8 mouse cellular contexts compared by ENCODE assay signal in the genomic region with DNA sequence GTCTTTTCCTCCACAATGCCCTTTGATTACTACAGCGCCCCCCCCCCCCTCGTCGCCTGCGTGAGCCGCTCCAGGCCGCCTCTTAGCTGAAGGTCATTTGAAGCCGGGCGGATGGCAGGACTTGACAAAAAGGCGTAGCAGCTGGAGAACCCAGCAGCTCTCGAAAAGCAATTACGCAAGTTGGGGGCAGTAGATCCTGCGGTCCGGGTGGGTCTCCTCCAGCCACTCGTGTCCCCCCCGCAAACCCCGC. TPM values are rescaled to one million over a fixed set of nuclear protein-coding genes. Genes with fewer than 3 reads are reported as not detected.
DNase-seq lines count a peak whose midpoint lies in the region; ATAC-seq lines count a peak whose summit lies in the region.

No protein-coding gene starts in this region.

- peaks cover 7% of the 10 kb centered on the region; the same call in 1 of the 2 replicates for H3K4me1 ChIP-seq in lung, embryonic 16.5 days (replicated peaks; ENCODE audit: control insufficient read depth, insufficient read depth, low read length)
- peaks cover 19% of the 10 kb centered on the region for H3K4me1 ChIP-seq in forebrain, embryonic 10.5 days
- H3K4me1 ChIP-seq in limb, embryonic 11.5 days (ENCODE audit: control insufficient read depth, insufficient read depth, low read length): peaks cover 4% of the 10 kb centered on the region; the same call in 1 of the 2 replicates

- H3K27ac ChIP-seq in lung, embryonic 16.5 days (ENCODE audit: low read length): peak overlapping the region; percentile 96
- H3K27ac ChIP-seq in forebrain, embryonic 10.5 days: peak overlapping the region; percentile 94
- peak overlapping the region; percentile 57 for H3K27ac ChIP-seq in limb, embryonic 11.5 days (replicated peaks; ENCODE audit: low read depth, low read length)

- ATAC-seq in lung, embryonic 16.5 days (ENCODE audit: low read depth): no peak; the same call in 1 of the 2 replicates
- ATAC-seq in limb, embryonic 11.5 days (ENCODE audit: insufficient number of reproducible peaks, low FRiP score, low TSS enrichment, low read depth): no peak
- ATAC-seq in neutrophil, adult 5-6 weeks (ENCODE audit: extremely low read depth, insufficient number of reproducible peaks, low FRiP score, poor library complexity, severe bottlenecking): peak; percentile 2; the same call in 1 of the 2 replicates

- no peak for DNase-seq in lung, postnatal 36 days
- DNase-seq in forebrain, embryonic 10.5 days (ENCODE audit: extremely low spot score, low spot score): no peak
- DNase-seq in limb, embryonic 11.5 days (ENCODE audit: low spot score): no peak
- no peak for DNase-seq in right cerebral cortex, postnatal 36 days (ENCODE audit: low spot score in 2 of 2)
- no peak for DNase-seq in thymus, postnatal 10 days (ENCODE audit: low spot score in 2 of 2)
- DNase-seq in urinary bladder, adult 18-20 months (ENCODE audit: low spot score in 2 of 2): no peak

- peak overlapping the region; percentile 87 for H3K9ac ChIP-seq in lung, embryonic 16.5 days (ENCODE audit: low read length)
- H3K9ac ChIP-seq in limb, embryonic 11.5 days (ENCODE audit: low read length): peak overlapping the region; percentile 75

- no peaks in the 10 kb centered on the region for H3K27me3 ChIP-seq in lung, embryonic 16.5 days (ENCODE audit: control insufficient read depth, insufficient read depth, low read depth, low read length)
- no peaks in the 10 kb centered on the region for H3K27me3 ChIP-seq in forebrain, embryonic 10.5 days (ENCODE audit: poor library complexity, severe bottlenecking)
- no peaks in the 10 kb centered on the region for H3K27me3 ChIP-seq in limb, embryonic 11.5 days (ENCODE audit: control insufficient read depth, insufficient read depth, low read length)

- no peaks in the 10 kb centered on the region for H3K9me3 ChIP-seq in lung, embryonic 16.5 days (ENCODE audit: control insufficient read depth, low read length)
- no peaks in the 10 kb centered on the region for H3K9me3 ChIP-seq in forebrain, embryonic 10.5 days
- H3K9me3 ChIP-seq in limb, embryonic 11.5 days (ENCODE audit: control insufficient read depth, low read length): no peaks in the 10 kb centered on the region

- under 1% methylated on average over 15 of the region's 16 CpGs for WGBS in lung, embryonic 16.5 days
- under 1% methylated on average over 16 of the region's 16 CpGs for WGBS in forebrain, embryonic 10.5 days
- WGBS in limb, embryonic 11.5 days: under 1% methylated on average over 16 of the region's 16 CpGs

- peak overlapping the region; percentile 72 for H3K4me2 ChIP-seq in lung, embryonic 16.5 days (ENCODE audit: low read depth, low read length)
- peak overlapping the region; percentile 56 for H3K4me2 ChIP-seq in limb, embryonic 11.5 days (ENCODE audit: low read depth, severe bottlenecking)

- H3K4me3 ChIP-seq in lung, embryonic 16.5 days (ENCODE audit: low read length): peak overlapping the region; percentile 90
- H3K4me3 ChIP-seq in forebrain, embryonic 10.5 days: peak overlapping the region; percentile 97
- peak overlapping the region; percentile 86 for H3K4me3 ChIP-seq in limb, embryonic 11.5 days (ENCODE audit: low read depth, low read length)

- peaks cover 4% of the 10 kb centered on the region; the same call in 1 of the 2 replicates for H3K36me3 ChIP-seq in lung, embryonic 16.5 days (ENCODE audit: control insufficient read depth, insufficient read depth, low read length)
- H3K36me3 ChIP-seq in forebrain, embryonic 10.5 days (replicated peaks): peaks cover 35% of the 10 kb centered on the region
- peaks cover under 1% of the 10 kb centered on the region; the same call in 1 of the 2 replicates for H3K36me3 ChIP-seq in limb, embryonic 11.5 days (ENCODE audit: control insufficient read depth, insufficient read depth, low read length)

RNA-seq across cellular contexts. Expression of a gene that starts 0.2 kb away (rescaled TPM):
- polyA plus RNA-seq in lung, embryonic 16.5 days (2015; fragmentation: Nextera tagmentation; extraction: Ambion mirVana): 86.8 and 91.7 TPM in 2 replicates
- polyA plus RNA-seq in forebrain, embryonic 10.5 days (2016; fragmentation: Nextera tagmentation; extraction: Ambion mirVana): 102 and 104 TPM in 2 replicates
- 99.6 and 111 TPM in 2 replicates for polyA plus RNA-seq in limb, embryonic 11.5 days (2014; fragmentation: Nextera tagmentation; extraction: Ambion mirVana)
- total RNA-seq in neutrophil, adult 5-6 weeks (2017): 84.3 and 110 TPM in 2 replicates

RNA-seq across cellular contexts. Expression of a gene that starts 22.3 kb away (rescaled TPM):
- 129 and 130 TPM in 2 replicates for polyA plus RNA-seq in lung, embryonic 16.5 days (2015; fragmentation: Nextera tagmentation; extraction: Ambion mirVana)
- polyA plus RNA-seq in forebrain, embryonic 10.5 days (2016; fragmentation: Nextera tagmentation; extraction: Ambion mirVana): 88.3 and 89.5 TPM in 2 replicates
- polyA plus RNA-seq in limb, embryonic 11.5 days (2014; fragmentation: Nextera tagmentation; extraction: Ambion mirVana): 110 and 115 TPM in 2 replicates
- total RNA-seq in neutrophil, adult 5-6 weeks (2017): 111 and 126 TPM in 2 replicates

RNA-seq across cellular contexts. Expression of a gene that starts 22.4 kb away (rescaled TPM):
- 186 and 187 TPM in 2 replicates for polyA plus RNA-seq in lung, embryonic 16.5 days (2015; fragmentation: Nextera tagmentation; extraction: Ambion mirVana)
- polyA plus RNA-seq in forebrain, embryonic 10.5 days (2016; fragmentation: Nextera tagmentation; extraction: Ambion mirVana): 185 and 188 TPM in 2 replicates
- polyA plus RNA-seq in limb, embryonic 11.5 days (2014; fragmentation: Nextera tagmentation; extraction: Ambion mirVana): 254 and 256 TPM in 2 replicates
- total RNA-seq in neutrophil, adult 5-6 weeks (2017): 134 and 143 TPM in 2 replicates

RNA-seq across cellular contexts. Expression of a gene that starts 50.7 kb away (rescaled TPM):
- polyA plus RNA-seq in lung, embryonic 16.5 days (2015; fragmentation: Nextera tagmentation; extraction: Ambion mirVana): 0.77 and 0.87 TPM in 2 replicates
- not detected in 2 replicates for polyA plus RNA-seq in forebrain, embryonic 10.5 days (2016; fragmentation: Nextera tagmentation; extraction: Ambion mirVana)
- polyA plus RNA-seq in limb, embryonic 11.5 days (2014; fragmentation: Nextera tagmentation; extraction: Ambion mirVana): not detected in 2 replicates
- not detected in 2 replicates for total RNA-seq in neutrophil, adult 5-6 weeks (2017)
